Mouse (Mus musculus) T-helper 17 cell (primary cell): ENCODE measurements around the gene Birc2.

Experiments
- in situ Hi-C, 2 experiments: fragments of 300-600 bp; cut with MboI, MseI; formaldehyde crosslinking; loops; 1 replicate in 1 of 2; 2 replicates in 1 of 2; pipeline ENCODE4 v1.15.1; 2025; ENCODE audit warnings: high pct_unique_total_duplicates in 2 of 2

The Birc2 gene

GRCm38 (mm10) chr9:7848191-7848590 is 11.3 kb upstream of the Birc2 start:
- in situ Hi-C loops: no loop called here

GRCm38 (mm10) chr9:7846667-7847199 is 9.9 kb upstream of the Birc2 start:
- in situ Hi-C loops: no loop called here

GRCm38 (mm10) chr9:7845216-7845895 is 8.5 kb upstream of the Birc2 start:
- in situ Hi-C loops: no loop called here

GRCm38 (mm10) chr9:7841221-7841620 is 4.4 kb upstream of the Birc2 start:
- in situ Hi-C loops: loop anchor here in 1 of 2 experiments (5.0 kb wide), 1 partner anchor 659 kb away; the partner anchor contains the start of genes Dcun1d5 and Dync2h1

- in situ Hi-C loops: no loop called here
Observed at GRCm38 (mm10) chr9:7837806-7838440, 1.1 kb upstream of the Birc2 start.

GRCm38 (mm10) chr9:7836331-7836730 is 533 bp downstream of the Birc2 start:
- in situ Hi-C loops: no loop called here

- in situ Hi-C loops: no loop called here
Observed at GRCm38 (mm10) chr9:7835302-7835701, 1.6 kb downstream of the Birc2 start.

- in situ Hi-C loops: loop anchor here in 1 of 2 experiments (5.0 kb wide), 2 partner anchors 34 to 66 kb away; no protein-coding TSS in a partner anchor
Observed at GRCm38 (mm10) chr9:7833421-7833820, 3.4 kb downstream of the Birc2 start.

- in situ Hi-C loops: loop anchor here (5.0 kb wide), 3 partner anchors 37 to 63 kb away; no protein-coding TSS in a partner anchor
Observed at GRCm38 (mm10) chr9:7829531-7830528, 7.0 kb downstream of the Birc2 start.

GRCm38 (mm10) chr9:7828706-7829105 is 8.2 kb downstream of the Birc2 start:
- in situ Hi-C loops: loop anchor here in 1 of 2 experiments (5.0 kb wide), 1 partner anchor 51 kb away; no protein-coding TSS in a partner anchor

GRCm38 (mm10) chr9:7824916-7825315 is 11.9 kb downstream of the Birc2 start:
- in situ Hi-C loops: loop anchor here in 1 of 2 experiments (5.0 kb wide), 1 partner anchor 48 kb away; no protein-coding TSS in a partner anchor

GRCm38 (mm10) chr9:7822758-7823157 is 14.1 kb downstream of the Birc2 start:
- in situ Hi-C loops: no loop called here

GRCm38 (mm10) chr9:7805101-7805506 is 31.8 kb downstream of the Birc2 start:
- in situ Hi-C loops: no loop called here

- in situ Hi-C loops: no loop called here
Observed at GRCm38 (mm10) chr9:7798555-7798954, 38.3 kb downstream of the Birc2 start.

GRCm38 (mm10) chr9:7797542-7797941 is 39.3 kb downstream of the Birc2 start:
- in situ Hi-C loops: no loop called here

GRCm38 (mm10) chr9:7796129-7796864 is 40.6 kb downstream of the Birc2 start:
- in situ Hi-C loops: no loop called here

GRCm38 (mm10) chr9:7795581-7795980 is 41.3 kb downstream of the Birc2 start:
- in situ Hi-C loops: no loop called here

- in situ Hi-C loops: no loop called here
Observed at GRCm38 (mm10) chr9:7793561-7793960, 43.3 kb downstream of the Birc2 start.

GRCm38 (mm10) chr9:7790580-7791084 is 46.2 kb downstream of the Birc2 start:
- in situ Hi-C loops: no loop called here
